Mouse (Mus musculus) kidney, postnatal 25 days (tissue): ENCODE results near the gene Rhox1.
"Not testable (repeated sequence)": the region's sequence is repeated elsewhere in the genome, so short reads cannot be mapped to it uniquely, and the experiment has no call there.

Source experiments
- DNase-seq, 2 experiments: peaks; one replicate each; pipeline ENCODE4 v3.0.0; 2021; ENCODE audit warnings: mixed read lengths in 2 of 2

Rhox1 gene

DNA sequence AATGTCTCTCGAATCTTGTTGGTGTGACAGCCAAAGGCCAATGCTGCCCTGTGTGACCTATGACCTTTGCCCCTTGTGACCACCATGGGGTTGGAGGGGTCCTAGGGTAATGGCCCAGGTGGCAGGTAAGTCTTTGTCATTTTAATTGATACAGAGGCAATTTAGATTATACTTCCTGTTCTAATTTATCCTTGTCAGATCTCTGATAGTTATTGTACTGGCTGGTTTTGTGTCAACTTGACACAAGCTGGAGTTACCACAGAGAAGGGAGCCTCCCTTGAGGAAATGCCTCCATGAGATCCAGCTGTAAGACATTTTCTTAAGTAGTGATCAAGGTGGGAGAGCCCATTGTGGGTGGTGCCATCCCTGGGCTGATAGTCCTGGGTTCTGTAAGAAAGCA is at the start of gene Rhox1:
TSS of gene Rhox1 (minus strand) at position 101 of the 400 bp plus-strand sequence.
- not testable (repeated sequence) for DNase-seq

GRCm38 (mm10) chrX:37265038-37265437 is 43.0 kb upstream of the Rhox1 start, which contains the start of gene Rhox4a:
Gene Rhox4a, plus strand, starts transcription at chrX:37265338.
- DNase-seq = not testable (repeated sequence)

- DNase-seq = not testable (repeated sequence)
Observed at GRCm38 (mm10) chrX:37249619-37250018, 27.6 kb upstream of the Rhox1 start, which contains the start of gene Rhox3a. Gene Rhox3a, plus strand, starts transcription at chrX:37249919.

DNA sequence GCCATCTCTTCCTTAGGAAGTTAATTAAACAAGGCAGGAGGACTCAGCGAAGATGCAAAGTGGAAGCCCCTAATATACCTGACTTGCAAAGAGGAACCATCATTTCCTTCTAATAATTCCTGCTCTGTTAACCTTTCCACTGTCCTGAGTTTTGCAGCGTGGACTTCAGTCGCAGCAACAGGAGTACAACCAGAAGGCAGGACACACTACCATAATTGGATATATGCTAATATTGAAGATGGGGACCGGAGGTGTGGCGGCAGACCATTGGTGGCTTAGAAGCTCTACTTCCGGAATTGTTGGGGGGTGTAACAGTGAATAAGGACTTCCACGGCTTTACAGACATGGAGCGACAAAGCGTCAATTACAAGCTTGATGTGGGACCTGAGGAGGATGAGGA is 22.6 kb upstream of the Rhox1 start, which contains the start of gene Rhox2a:
TSS of gene Rhox2a (plus strand) at position 301 of the 400 bp plus-strand sequence.
- not testable (repeated sequence) for DNase-seq

GRCm38 (mm10) chrX:37210941-37211340 is 11.1 kb downstream of the Rhox1 start, which contains the start of gene Gm9:
Gene Gm9, minus strand, starts transcription at chrX:37211041.
- no peak for DNase-seq

GRCm38 (mm10) chrX:37198676-37199075 is 23.4 kb downstream of the Rhox1 start:
- no peak for DNase-seq

DNA sequence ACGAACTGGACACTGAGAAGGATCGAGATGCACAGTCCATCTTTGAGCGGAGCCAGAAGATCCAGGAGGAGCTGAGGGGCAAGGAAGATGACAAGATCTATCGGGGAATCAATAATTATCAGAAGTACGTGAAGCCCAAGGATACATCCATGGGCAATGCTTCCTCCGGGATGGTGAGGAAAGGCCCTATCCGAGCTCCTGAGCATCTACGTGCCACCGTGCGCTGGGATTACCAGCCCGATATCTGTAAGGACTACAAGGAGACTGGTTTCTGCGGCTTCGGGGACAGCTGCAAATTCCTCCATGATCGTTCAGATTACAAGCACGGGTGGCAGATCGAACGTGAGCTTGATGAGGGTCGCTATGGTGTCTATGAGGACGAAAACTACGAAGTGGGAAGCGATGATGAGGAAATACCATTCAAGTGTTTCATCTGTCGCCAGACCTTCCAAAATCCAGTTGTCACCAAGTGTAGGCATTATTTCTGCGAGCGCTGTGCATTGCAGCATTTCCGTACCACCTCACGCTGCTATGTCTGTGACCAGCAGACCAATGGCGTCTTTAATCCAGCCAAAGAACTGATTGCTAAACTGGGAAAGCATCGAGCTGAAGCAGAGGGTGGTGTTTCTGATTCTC is 30.2 kb downstream of the Rhox1 start:
- DNase-seq = peak in 1 of 2 experiments; percentile 40

DNA sequence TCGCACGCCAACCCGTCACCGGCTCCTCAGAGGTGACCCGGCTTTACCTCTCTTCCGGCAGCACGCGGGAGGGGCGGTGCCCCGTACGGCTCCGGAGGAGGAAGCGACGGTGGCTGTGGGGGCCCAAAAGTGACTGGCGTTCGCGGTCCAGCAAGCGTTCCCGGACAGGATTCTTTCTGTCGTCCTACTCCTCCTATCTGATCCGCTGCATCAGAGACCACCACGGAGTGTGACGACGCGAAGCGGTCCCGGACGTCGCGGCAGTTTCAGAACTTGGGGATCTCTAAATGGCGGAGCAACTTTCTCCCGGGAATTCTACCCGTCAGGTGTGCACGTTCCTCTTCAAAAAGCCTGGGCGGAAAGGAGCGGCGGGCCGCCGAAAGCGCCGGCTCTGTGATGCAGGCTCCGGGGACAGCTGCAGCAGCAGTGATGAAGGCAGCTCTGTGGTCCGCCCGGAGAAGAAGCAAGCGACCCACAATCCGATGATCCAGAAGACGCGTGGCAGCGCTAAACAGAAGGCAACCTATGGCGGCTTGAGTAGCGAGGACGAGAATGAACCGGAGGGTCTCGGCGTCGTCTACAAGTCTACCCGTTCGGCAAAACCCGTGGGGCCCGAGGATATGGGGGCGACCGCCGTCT is 30.8 kb downstream of the Rhox1 start, which contains the start of the genes Ndufa1 and Rnf113a1:
TSS of gene Ndufa1 (minus strand) at position 59 of the 639 bp plus-strand sequence.
TSS of gene Rnf113a1 (plus strand) at position 141 of the 639 bp plus-strand sequence.
- DNase-seq = peak; percentile 87 to 93

GRCm38 (mm10) chrX:37190755-37191104 is 31.3 kb downstream of the Rhox1 start:
- peak in 1 of 2 experiments; percentile 1 for DNase-seq

GRCm38 (mm10) chrX:37184401-37184800 is 37.7 kb downstream of the Rhox1 start:
- DNase-seq = not testable (repeated sequence)

GRCm38 (mm10) chrX:37168742-37169141 is 53.3 kb downstream of the Rhox1 start, which contains the start of gene Akap14:
Gene Akap14, minus strand, starts transcription at chrX:37168842.
- no peak for DNase-seq

DNA sequence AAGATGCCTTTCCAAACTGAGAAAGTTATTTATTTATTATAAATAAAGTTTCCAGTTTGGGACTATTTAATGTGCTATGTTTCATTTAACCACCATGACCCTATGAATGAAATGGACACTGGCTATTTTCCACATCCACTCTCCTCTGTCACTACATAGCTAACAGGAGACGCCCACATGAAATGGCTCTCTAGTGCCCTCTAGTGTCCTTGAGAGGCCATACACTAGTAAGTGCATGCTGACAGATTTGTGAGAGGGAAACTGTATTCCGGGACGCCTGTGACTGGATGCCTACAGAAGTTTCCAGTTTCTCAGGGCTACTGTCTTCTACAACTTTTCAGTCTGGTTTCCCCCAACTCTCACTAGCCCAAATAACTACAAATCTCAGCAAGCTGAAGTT is 55.0 kb downstream of the Rhox1 start:
- DNase-seq = peak in 1 of 2 experiments; percentile 59
